Mouse (Mus musculus): ENCODE measurements around the gene Zfp597.

GRCm38 (mm10) chr16:3923515-3923914 lies 39.2 kb upstream of the Zfp597 start:
- no peak for TF ChIP-seq POLR2A (IDR thresholded peaks at IDR 0.05; ENCODE audit: extremely low read depth, insufficient read depth, low read length)
- no peak for TF ChIP-seq CTCF (IDR thresholded peaks at IDR 0.05; ENCODE audit: extremely low read depth, insufficient read depth, low read length)

Data from cortical plate, adult 2 months (tissue).